Mouse (Mus musculus) gastrocnemius, postnatal 14 days (tissue): ENCODE results near the gene Gm21541. TPM values are rescaled to one million over a fixed set of nuclear protein-coding genes. Genes with fewer than 3 reads are reported as not detected.
"Not testable (repeated sequence)": the region's sequence is repeated elsewhere in the genome, so short reads cannot be mapped to it uniquely, and the experiment has no call there.

Experiments used
- DNase-seq: peaks from one replicate; pipeline ENCODE4 v3.0.0; 2021; ENCODE audit warnings: mixed read lengths
- intact Hi-C: fragments of 180-260 bp; cut with DNase I; formaldehyde crosslinking; loops from one replicate; pipeline ENCODE4 v1.15.1; 2025; ENCODE audit warnings: low total_unique reads
- long read RNA-seq, 2 experiments: library from polyadenylated mRNA; stranded (forward); transcript quantifications; one replicate each; pipeline ENCODE4 v2.0.0; 2021
- total RNA-seq, 2 experiments: library from RNA; stranded (reverse); gene quantifications; 2 replicates each; pipeline ENCODE4 v1.2.3; 2021

The Gm21541 gene
- total RNA-seq, result not detected
- long read RNA-seq, experiment 1, result 0 reads
- long read RNA-seq, experiment 2, result 0 reads

DNA sequence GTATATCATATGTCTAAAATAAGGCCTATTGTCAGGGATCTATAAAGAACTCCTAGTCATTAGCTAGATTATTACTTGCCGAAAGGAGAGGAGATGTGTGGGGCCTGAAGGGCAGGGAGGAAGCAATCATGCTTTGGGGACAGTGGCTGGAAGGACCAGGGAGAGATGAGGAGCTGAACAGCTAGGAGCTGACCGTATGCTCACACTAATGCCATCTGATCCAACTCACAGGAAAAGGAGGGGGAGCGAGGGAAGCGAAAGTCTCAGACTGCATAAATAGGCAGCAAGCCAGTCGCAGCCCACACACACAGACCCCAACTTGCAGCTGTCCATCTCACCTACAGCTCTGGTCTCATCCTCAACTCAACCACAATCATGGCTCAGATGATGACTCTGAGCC is at the start of gene Gm21541:
Gene Gm21541, plus strand, starts transcription at position 301 of the 400 bp plus-strand sequence.
- DNase-seq, intact Hi-C loops: not testable (repeated sequence)

DNA sequence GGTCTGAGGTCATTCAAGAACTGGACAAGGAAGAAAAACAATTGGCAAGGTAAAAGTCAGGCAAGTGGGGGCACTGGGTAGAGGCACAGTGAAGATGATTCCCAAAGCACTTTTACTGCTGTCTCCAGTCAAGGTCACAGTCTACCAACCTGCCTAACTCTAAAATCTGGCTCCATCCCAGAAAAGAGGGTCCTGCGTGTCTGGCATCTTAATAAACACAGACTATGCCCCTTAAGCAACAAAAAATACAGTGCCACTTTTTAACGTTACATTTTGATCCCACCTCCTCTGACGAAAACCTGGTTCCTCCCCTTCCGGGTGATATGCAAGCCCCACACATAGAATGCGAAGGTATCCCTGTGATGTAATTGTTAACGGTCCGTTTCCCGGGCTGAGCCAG is 37.9 kb downstream of the Gm21541 start, which contains the start of gene Gm20878:
Gene Gm20878, plus strand, starts transcription at position 301 of the 400 bp plus-strand sequence.
- intact Hi-C loops, DNase-seq: not testable (repeated sequence)

Other genes starting within 250 kb of the Gm21541 start
- gene Cntfr, start 206.5 kb upstream of the Gm21541 start, total RNA-seq, result 10 to 100 TPM; 15.3 to 38.0 TPM
- 10 to 100 TPM; 49.3 to 56.9 TPM for gene Il11ra1, start 203.6 kb upstream of the Gm21541 start, total RNA-seq
- gene Rpp25l, start 190.1 kb upstream of the Gm21541 start, total RNA-seq, result 10 to 100 TPM; 40.3 to 49.9 TPM
- 10 to 100 TPM; 39.6 to 44.8 TPM for gene Dctn3, start 180.4 kb upstream of the Gm21541 start, total RNA-seq
- gene Arid3c, start 172.5 kb upstream of the Gm21541 start, total RNA-seq, result not detected
- gene Galt, start 148.4 kb upstream of the Gm21541 start, total RNA-seq, result 10 to 100 TPM; 26.5 to 27.0 TPM
- gene Sigmar1, start 147.5 kb upstream of the Gm21541 start, total RNA-seq, result 10 to 100 TPM; 12.0 to 15.6 TPM
- 10 to 100 TPM; 27.3 to 31.4 TPM for gene Ccl27a, start 129.4 kb upstream of the Gm21541 start, total RNA-seq
- 1 to 10 TPM in 1 of 2 experiments, under 1 TPM in 1; 0.33 to 2.4 TPM for gene Gm20878, start 38.0 kb downstream of the Gm21541 start, total RNA-seq
- under 1 TPM in 1 of 2 experiments, not detected in 1; 0.09 TPM for gene Fam205a4, start 62.4 kb downstream of the Gm21541 start, total RNA-seq
- not detected for gene Gm21093, start 131.1 kb downstream of the Gm21541 start, total RNA-seq
- not detected for gene Gm3893, start 187.6 kb downstream of the Gm21541 start, total RNA-seq
- 10 to 100 TPM in 1 of 2 experiments, 1 to 10 TPM in 1; 5.8 to 10.2 TPM for gene Gm13304, start 211.2 kb downstream of the Gm21541 start, total RNA-seq
- gene Gm13306, start 249.8 kb downstream of the Gm21541 start, total RNA-seq, result 1 to 10 TPM in 1 of 2 experiments, under 1 TPM in 1; 0.86 to 2.1 TPM